Mouse (Mus musculus) brain, embryonic 18.5 days (tissue): ENCODE measurements at regions not wholly inside any gene's neighbourhood (a gene's known extent, or its start where the extent isn't known, plus 50 kb on each side); places are given as distances from the start of the nearest gene placed in this dataset.
A peak's percentile ranks its signal among the peaks of the same experiment; 100 is the strongest.

Experiments
- DNase-seq: peaks from one replicate; pipeline ENCODE4 v3.0.0-alpha.2; 2012; ENCODE audit warnings: low read depth, low spot score

- no peak for DNase-seq
These were observed 135.1 kb downstream of the Rbm43 start for GRCm38 (mm10) chr2:51799856-51800255.

GRCm38 (mm10) chr2:51822976-51823375 lies 112.0 kb downstream of the Rbm43 start:
- DNase-seq, result no peak

GRCm38 (mm10) chr2:51830286-51830944 lies 104.5 kb downstream of the Rbm43 start:
- peak; percentile 60 for DNase-seq

DNA sequence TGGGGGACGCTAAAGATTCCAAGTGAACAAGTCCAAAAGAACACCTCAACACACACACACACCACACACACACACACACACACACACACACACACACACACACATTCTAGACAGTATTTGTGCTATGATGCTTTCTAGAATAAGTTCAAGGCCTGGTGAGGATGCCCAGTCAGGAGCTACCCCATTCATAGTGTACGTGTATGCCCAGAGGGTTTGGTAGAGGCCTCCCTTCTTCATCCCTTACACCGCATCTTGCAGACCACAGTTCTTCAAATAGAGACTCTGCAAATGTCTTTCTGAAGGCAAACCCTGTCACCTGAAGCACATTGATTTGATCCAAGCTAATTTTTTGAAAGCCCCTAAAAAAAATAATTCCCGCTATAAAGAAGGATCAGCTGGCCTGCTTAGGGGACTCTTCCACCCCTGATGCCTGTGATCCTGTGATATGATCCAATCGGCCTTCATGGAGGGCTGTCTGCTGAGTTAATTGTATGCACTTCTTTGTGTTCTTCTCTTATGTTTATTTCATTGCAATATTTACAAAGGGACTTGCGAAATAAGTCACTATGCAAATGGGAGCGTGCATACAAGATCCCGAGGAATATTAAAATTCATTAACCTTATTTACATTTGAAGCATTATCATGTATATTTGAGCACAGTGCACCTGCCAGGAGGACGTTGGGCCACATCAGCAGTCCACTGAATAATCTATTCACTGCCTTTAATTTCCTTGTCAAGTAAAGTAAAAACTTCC lies 103.8 kb downstream of the Rbm43 start:
- no peak for DNase-seq

DNA sequence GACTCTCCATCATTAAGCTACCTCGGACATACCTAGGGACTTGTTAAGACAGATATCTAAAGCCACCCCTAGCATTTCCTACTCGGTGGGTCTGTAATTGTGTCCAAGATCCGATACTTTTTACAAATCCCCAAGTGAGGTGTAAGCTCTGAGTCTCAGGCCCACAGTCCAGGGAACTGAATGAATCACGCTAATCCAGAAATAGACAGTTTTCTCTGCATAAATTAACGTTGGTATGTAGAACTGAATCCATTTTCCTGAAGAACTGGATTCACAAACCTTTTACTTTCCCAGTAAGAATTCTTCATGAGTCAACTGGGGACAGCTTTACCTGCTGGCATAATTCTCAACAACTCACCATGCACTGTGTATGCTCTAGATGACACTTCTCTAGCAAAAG lies 97.1 kb downstream of the Rbm43 start:
- DNase-seq, result no peak

DNA sequence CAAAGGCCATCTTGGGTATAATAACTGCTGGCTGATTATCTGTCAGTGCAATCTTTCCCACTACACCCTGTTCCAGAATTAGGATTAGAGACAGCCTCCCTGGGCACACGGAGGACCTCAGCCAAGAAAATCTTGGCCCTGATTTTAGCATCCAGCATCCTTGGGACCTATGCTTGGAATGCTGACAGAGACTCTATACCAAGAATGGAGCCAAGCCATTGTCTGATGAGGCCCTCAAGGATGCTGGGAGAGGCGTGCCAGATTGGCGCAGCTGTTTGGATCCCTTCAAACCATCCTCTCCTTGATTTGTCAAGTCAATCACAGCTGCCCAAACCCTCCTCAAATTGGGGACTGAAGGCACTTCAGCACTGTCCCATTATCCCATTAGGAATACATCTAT lies 94.2 kb downstream of the Rbm43 start:
- DNase-seq, result no peak

- DNase-seq, result no peak
These were observed 90.1 kb downstream of the Rbm43 start for GRCm38 (mm10) chr2:51844831-51845230.

GRCm38 (mm10) chr2:51847556-51847955 lies 87.4 kb downstream of the Rbm43 start:
- no peak for DNase-seq

- no peak for DNase-seq
These were observed 87.0 kb downstream of the Rbm43 start for GRCm38 (mm10) chr2:51847964-51848363.

DNA sequence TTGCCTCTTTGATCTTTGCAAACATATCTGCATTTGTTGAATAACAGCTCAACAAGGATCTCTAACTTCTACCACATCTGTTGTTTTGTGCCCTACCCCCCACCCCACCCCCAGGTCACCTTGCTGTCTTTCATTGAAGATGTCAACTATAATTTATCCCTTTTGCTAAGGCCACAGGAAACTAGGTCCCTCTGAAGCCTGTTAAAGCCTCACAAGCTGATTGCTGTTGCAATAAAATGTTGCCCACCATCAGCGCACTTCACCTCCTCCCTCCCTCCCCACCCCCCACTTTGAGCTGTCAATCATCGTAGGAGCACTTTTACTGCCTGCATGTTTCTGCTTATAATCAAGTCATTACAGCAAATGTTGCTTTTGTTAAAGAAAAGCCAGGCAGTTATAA lies 86.5 kb downstream of the Rbm43 start:
- no peak for DNase-seq

DNA sequence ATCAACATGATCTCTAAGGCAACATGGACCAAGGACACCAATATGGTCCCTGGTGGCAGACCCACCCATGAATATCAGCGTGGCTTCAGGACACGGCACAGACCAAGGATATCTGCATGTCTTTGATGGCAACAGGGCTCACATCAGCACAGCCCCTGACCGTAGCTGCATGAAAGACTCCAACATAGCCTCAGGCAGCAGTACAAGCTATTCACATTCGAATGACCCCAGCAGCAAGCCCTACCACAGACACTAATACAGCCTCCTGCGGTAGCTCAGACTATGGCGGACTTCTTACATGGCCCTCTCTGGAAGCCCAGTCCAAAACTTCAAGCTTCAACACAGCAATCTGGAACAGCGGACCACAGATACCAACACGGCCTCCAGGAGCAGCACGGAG lies 84.4 kb downstream of the Rbm43 start:
- no peak for DNase-seq

GRCm38 (mm10) chr2:51851711-51852110 lies 83.3 kb downstream of the Rbm43 start:
- DNase-seq, result no peak

- no peak for DNase-seq
These were observed 77.7 kb downstream of the Rbm43 start for GRCm38 (mm10) chr2:51857226-51857625.

DNA sequence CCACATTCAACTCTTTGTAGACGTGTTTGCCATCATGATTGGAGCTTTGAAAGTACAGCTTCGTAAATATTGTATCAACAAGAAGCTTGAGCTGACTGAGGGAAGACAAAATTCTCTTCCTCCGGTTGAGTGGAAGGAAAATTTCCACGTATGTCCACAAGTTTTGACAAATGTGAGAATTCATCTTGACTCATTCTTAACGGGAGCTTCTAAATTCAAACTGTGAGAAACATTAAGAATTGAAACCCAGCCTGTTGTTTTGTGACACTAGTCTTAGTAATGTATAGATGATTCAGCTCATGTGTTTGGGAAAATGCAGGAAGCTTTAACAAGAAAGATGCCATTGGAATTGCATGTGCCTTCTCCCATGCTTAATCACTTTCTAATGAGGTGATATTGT lies 68.9 kb downstream of the Rbm43 start:
- no peak for DNase-seq

GRCm38 (mm10) chr2:51868878-51869510 lies 66.0 kb downstream of the Rbm43 start:
- no peak for DNase-seq

DNA sequence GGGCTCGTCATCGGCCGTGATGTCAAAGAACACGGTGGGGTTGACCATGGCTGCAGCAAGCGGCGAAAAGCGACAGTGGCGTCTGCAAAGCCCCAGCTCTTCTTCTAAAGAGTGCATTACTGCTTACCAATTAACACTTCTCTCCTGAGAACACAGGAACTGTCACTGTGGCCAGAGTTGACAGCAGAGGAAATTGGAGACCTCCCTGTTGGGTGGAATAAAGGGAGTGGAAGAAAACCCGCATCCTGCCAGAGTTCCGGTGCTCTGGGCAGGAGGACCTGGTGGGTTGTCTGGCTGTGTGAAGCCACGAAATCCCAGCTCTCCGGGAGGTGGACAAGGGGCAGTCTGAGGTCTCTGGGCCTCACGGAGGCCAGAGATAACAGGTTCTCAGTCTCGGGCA lies 63.4 kb downstream of the Rbm43 start:
- no peak for DNase-seq
